Mouse (Mus musculus) heart, embryonic 11.5 days (tissue): ENCODE data around the gene Ccnt1. TPM values are rescaled to one million over a fixed set of nuclear protein-coding genes. Genes with fewer than 3 reads are reported as not detected.

Source experiments
- ATAC-seq: fragments of 200-750 bp; cut with Nextera tagmentation; replicated peaks from 2 replicates; pipeline ENCODE4 v1.8.0; 2017; ENCODE audit warnings: moderate library complexity; ENCODE audit not compliant: insufficient number of reproducible peaks, low FRiP score, low TSS enrichment
- H3K27ac ChIP-seq: fragments of 300-500 bp; sonication (generic); 2 replicates; pipeline ENCODE4 v1.5.1; 2014; ENCODE audit warnings: mild to moderate bottlenecking, low read depth, low read length
- H3K27me3 ChIP-seq: fragments of 300-500 bp; sonication (generic); 2 replicates; pipeline ENCODE4 v1.6.1; 2014; ENCODE audit warnings: mild to moderate bottlenecking, low read length, mixed read lengths; ENCODE audit not compliant: control insufficient read depth, insufficient read depth
- H3K36me3 ChIP-seq: fragments of 300-500 bp; sonication (generic); 2 replicates; pipeline ENCODE4 v1.6.1; 2014; ENCODE audit warnings: mild to moderate bottlenecking, low read length, moderate library complexity, mixed read lengths; ENCODE audit not compliant: control insufficient read depth, insufficient read depth
- H3K4me1 ChIP-seq: fragments of 300-500 bp; sonication (generic); 2 replicates; pipeline ENCODE4 v1.6.1; 2014; ENCODE audit warnings: low read length; ENCODE audit not compliant: control insufficient read depth, insufficient read depth
- H3K4me2 ChIP-seq: fragments of 300-500 bp; sonication (generic); 2 replicates; pipeline ENCODE4 v1.6.1; 2014; ENCODE audit warnings: mild to moderate bottlenecking, moderate library complexity
- H3K4me3 ChIP-seq: fragments of 300-500 bp; sonication (generic); 2 replicates; pipeline ENCODE4 v1.5.1; 2014; ENCODE audit warnings: low read depth, low read length
- H3K9ac ChIP-seq: fragments of 300-500 bp; sonication (generic); 2 replicates; pipeline ENCODE4 v1.6.1; 2014; ENCODE audit warnings: mild to moderate bottlenecking, low read depth, low read length, moderate library complexity
- H3K9me3 ChIP-seq: fragments of 300-500 bp; sonication (generic); replicated peaks from 2 replicates; pipeline ENCODE4 v1.6.1; 2016; ENCODE audit warnings: low read length; ENCODE audit not compliant: control insufficient read depth
- WGBS: fragments of 180-500 bp; shearing (Covaris S2); extraction: QIAGEN DNeasy Blood & Tissue Kit; methylation state at CpG from one replicate; pipeline ENCODE4 v1.1.7; 2014; ENCODE audit not compliant: insufficient replicate concordance; 5-methylcytosine and 5-hydroxymethylcytosine counted together
- polyA plus RNA-seq: library from polyadenylated mRNA; unstranded; fragments of >200 nt; fragmentation: Nextera tagmentation; extraction: Ambion mirVana; gene quantifications from 2 replicates; pipeline ENCODE4 v1.2.1, GENCODE M21; 2014

Gene Ccnt1
- 38.1 and 42.3 TPM in 2 replicates for polyA plus RNA-seq

DNA sequence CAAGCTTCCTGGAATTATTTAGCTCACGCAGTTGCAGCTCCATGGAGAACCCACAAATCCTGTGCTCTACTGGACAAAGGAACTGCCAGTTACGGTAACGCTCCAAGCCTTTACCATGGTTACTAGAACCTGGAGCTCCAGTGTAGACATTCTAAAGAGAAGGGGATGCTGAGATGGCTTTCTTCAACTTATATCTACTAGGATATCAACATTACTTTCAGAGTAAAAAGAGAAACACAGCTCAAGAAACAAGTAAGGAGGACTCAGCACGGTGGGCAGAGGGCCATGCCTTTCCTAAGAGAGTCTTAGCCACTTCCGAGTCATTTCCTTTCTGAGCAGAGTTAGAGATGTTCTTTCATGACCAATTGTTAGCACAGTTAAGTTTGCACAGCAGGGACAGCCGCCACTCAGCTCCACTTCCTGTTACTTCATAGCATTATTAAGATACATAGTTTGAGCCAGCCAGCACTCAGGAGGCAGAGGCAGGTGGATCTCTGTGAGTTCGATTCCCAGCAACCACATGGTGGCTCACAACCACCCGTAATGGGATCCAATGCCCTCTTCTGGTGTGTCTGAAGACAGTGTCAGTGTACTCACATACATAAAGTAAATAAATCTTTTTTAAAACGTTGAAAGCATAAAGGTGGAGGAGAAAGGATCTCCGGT lies at the start of gene Ccnt1, which contains the start of gene 4930415O20Rik:
TSS of gene Ccnt1 (minus strand) at position 51 of the 666 bp plus-strand sequence.
TSS of gene 4930415O20Rik (plus strand) at position 132 of the 666 bp plus-strand sequence.
- Histone ChIP-seq H3K4me2 (no peak within 1 kb of the TSS), H3K36me3 (no peaks in the 10 kb centered on the region), H3K9me3 (no peaks in the 10 kb centered on the region), H3K4me1 (peaks cover 10% of the 10 kb centered on the region), H3K27me3 (no peaks in the 10 kb centered on the region), H3K9ac (no peak within 1 kb of the TSS), H3K4me3 (no peak within 1 kb of the TSS), H3K27ac (no peak within 1 kb of the TSS)
- ATAC-seq: no peak
- 77% methylated on average over 10 of the region's 10 CpGs for WGBS

GRCm38 (mm10) chr15:98617176-98617537 lies 46.4 kb upstream of the Ccnt1 start:
- Histone ChIP-seq H3K4me2 (peak overlapping the region; percentile 54), H3K4me3 (no peak overlapping the region), H3K9ac (peak overlapping the region; percentile 28; the same call in 1 of the 2 replicates), H3K27me3 (no peaks in the 10 kb centered on the region; the same call in 1 of the 2 replicates), H3K36me3 (no peaks in the 10 kb centered on the region), H3K27ac (no peak overlapping the region), H3K9me3 (no peaks in the 10 kb centered on the region), H3K4me1 (peaks cover 27% of the 10 kb centered on the region)
- 1% methylated on average over 12 of the region's 12 CpGs for WGBS
- no peak for ATAC-seq

DNA sequence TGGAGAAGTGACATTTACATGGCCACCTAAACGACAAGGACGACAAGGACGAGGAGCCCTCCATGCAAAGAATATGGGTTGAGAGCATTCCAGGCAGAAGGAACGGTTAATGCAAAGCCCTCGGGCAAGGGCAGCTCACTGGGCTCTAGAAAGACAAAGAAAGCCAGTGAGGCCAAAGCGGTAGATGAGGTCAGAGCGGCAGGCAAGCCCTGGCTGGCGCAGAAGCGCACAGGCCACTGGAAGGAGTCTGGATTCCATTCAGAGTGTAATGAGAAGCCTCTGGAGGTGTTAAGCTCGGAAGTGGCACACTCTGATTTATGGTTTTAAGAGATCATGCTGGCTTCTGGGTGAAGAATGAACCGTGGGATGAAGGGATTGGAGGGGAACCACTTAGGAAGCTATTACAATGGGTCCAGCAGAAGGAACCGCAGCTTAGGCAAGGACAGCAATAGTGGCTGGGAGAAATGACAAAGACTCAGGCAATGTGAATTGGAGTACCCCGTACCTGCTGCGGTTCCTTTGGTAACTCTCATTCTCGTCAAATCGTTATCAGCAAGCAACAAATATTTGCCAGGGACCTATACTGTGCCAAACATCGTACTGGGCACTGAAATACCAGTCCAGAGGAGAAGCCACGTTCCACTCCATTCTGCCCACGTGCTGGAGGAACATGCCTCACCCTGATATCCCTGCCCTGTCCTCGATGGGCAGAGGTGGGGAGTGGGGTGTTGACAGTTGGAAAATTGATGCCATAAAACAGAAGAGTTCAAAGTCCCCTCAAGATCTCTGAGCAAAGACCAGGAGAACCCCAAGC lies 45.8 kb upstream of the Ccnt1 start:
- H3K36me3 ChIP-seq: no peaks in the 10 kb centered on the region
- H3K27ac ChIP-seq: peak overlapping the region; percentile 2

GRCm38 (mm10) chr15:98615751-98616150 lies 45.0 kb upstream of the Ccnt1 start:
- Histone ChIP-seq H3K9ac (no peak overlapping the region), H3K4me2 (no peak overlapping the region), H3K4me1 (peaks cover 27% of the 10 kb centered on the region), H3K4me3 (no peak overlapping the region), H3K9me3 (no peaks in the 10 kb centered on the region), H3K27ac (no peak overlapping the region), H3K27me3 (no peaks in the 10 kb centered on the region), H3K36me3 (no peaks in the 10 kb centered on the region)
- 51% methylated on average over 6 of the region's 6 CpGs for WGBS
- ATAC-seq: no peak

More for the DNA sequence above, 45.8 kb upstream of the Ccnt1 start:
- H3K9ac ChIP-seq: peak overlapping the region; percentile 28; the same call in 1 of the 2 replicates
- H3K9me3 ChIP-seq: no peaks in the 10 kb centered on the region
- ATAC-seq: 0 out of 2 replicates have a peak, but pooled peaks have one; percentile 44
- peaks cover 27% of the 10 kb centered on the region for H3K4me1 ChIP-seq
- WGBS: 37% methylated on average over 20 of the region's 20 CpGs
- H3K4me3 ChIP-seq: no peak overlapping the region
- H3K4me2 ChIP-seq: peak overlapping the region; percentile 54
- no peaks in the 10 kb centered on the region for H3K27me3 ChIP-seq

DNA sequence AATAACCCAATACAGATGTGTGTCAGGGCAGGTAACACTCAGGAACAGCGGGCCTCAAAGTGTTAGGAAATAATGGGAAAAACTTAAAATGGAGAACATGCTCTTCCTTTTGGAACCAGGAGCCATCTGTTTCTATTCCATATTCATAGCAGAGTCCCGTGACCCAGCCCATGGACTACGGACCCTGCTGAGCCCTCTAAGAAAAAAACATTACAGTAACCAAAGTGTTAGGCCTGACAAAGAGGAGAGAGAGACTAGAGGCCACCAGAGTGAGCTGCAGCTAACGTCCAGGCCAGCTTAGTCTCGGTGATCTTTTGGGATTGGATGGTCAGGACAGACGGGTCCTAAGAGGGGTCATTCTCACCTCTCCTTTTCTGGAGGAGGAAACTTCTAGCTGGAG lies 44.2 kb upstream of the Ccnt1 start:
- Histone ChIP-seq H3K4me1 (peaks cover 30% of the 10 kb centered on the region), H3K4me2 (no peak overlapping the region), H3K27ac (0 out of 2 replicates have a peak overlapping the region, but pooled peaks have one; percentile 10), H3K36me3 (no peaks in the 10 kb centered on the region), H3K27me3 (no peaks in the 10 kb centered on the region), H3K4me3 (no peak overlapping the region), H3K9me3 (no peaks in the 10 kb centered on the region), H3K9ac (no peak overlapping the region)
- no peak for ATAC-seq
- WGBS: 48% methylated on average over 6 of the region's 6 CpGs

DNA sequence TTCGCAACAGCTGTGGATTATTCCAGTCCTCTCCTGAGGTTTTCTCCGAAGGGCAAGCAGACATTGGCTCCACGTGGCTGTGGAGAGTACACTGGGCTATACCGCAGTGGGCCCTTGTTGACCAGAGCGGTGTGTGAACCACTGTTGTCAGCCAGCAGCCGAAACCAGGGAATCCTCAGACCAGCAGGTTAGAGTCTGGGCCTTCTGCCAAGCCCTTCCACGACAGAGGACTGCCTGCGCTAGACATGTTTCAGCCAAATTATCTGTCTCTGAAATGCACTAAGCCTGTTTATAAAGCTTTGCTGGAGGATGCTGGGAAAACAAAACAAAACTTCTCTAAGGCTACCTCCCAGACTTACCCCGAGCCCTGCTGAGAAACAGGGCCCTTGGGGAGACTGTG lies 43.8 kb upstream of the Ccnt1 start:
- Histone ChIP-seq H3K36me3 (no peaks in the 10 kb centered on the region), H3K4me3 (no peak overlapping the region), H3K27ac (0 out of 2 replicates have a peak overlapping the region, but pooled peaks have one; percentile 41), H3K9ac (0 out of 2 replicates have a peak overlapping the region, but pooled peaks have one; percentile 22), H3K27me3 (no peaks in the 10 kb centered on the region), H3K9me3 (no peaks in the 10 kb centered on the region), H3K4me2 (no peak overlapping the region), H3K4me1 (peaks cover 31% of the 10 kb centered on the region)
- ATAC-seq: no peak
- WGBS: 56% methylated on average over 9 of the region's 9 CpGs

DNA sequence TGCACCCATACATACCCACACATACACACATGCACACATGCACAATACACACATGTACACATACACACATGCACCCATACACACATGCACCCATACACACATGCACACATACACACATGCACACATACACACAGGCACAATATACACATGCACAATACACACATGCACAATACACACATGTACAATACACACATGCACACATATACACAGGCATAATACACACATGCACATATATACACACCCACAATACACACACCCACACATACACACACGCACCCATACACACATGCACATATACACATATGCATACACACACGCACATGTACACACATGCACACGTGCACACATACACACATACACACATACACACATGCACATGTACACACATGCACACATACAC lies 41.5 kb upstream of the Ccnt1 start:
- no peaks in the 10 kb centered on the region for H3K9me3 ChIP-seq
- H3K4me2 ChIP-seq: no peak overlapping the region
- H3K4me1 ChIP-seq: peaks cover 33% of the 10 kb centered on the region
- H3K27ac ChIP-seq: no peak overlapping the region
- H3K27me3 ChIP-seq: no peaks in the 10 kb centered on the region
- H3K36me3 ChIP-seq: no peaks in the 10 kb centered on the region
- H3K9ac ChIP-seq: no peak overlapping the region
- H3K4me3 ChIP-seq: no peak overlapping the region
- ATAC-seq: no peak
- 92% methylated on average over 3 of the region's 3 CpGs for WGBS

GRCm38 (mm10) chr15:98610131-98610633 lies 39.5 kb upstream of the Ccnt1 start:
- no peaks in the 10 kb centered on the region for H3K36me3 ChIP-seq
- ATAC-seq: no peak
- peak overlapping the region; percentile 75 for H3K4me2 ChIP-seq
- peaks cover 35% of the 10 kb centered on the region for H3K4me1 ChIP-seq
- H3K27me3 ChIP-seq: no peaks in the 10 kb centered on the region
- H3K27ac ChIP-seq: peak overlapping the region; percentile 95; the same call in 1 of the 2 replicates
- no peaks in the 10 kb centered on the region for H3K9me3 ChIP-seq
- H3K9ac ChIP-seq: peak overlapping the region; percentile 96
- 6% methylated on average over 12 of the region's 12 CpGs for WGBS
- H3K4me3 ChIP-seq: peak overlapping the region; percentile 93
